Mouse (Mus musculus) gastrocnemius, adult 2 months (tissue): ENCODE measurements around the gene Nfe2l1. TPM values are rescaled to one million over a fixed set of nuclear protein-coding genes. Genes with fewer than 3 reads are reported as not detected.
"Not testable (repeated sequence)": the region's sequence is repeated elsewhere in the genome, so short reads cannot be mapped to it uniquely, and the experiment has no call there.

Experiments
- DNase-seq: peaks from one replicate; pipeline ENCODE4 v3.0.0; 2022
- H3K27ac ChIP-seq: fragments of 200-600 bp; 2 replicates; pipeline ENCODE4 v1.8.1; 2022; ENCODE audit warnings: mild to moderate bottlenecking
- H3K4me3 ChIP-seq: fragments of 200-600 bp; 2 replicates; pipeline ENCODE4 v1.8.1; 2022; ENCODE audit warnings: mild to moderate bottlenecking, moderate library complexity
- CTCF ChIP-seq: fragments of 200-600 bp; IDR thresholded peaks from 2 replicates; pipeline ENCODE4 v1.8.1; 2022; ENCODE audit warnings: antibody characterized with exemption, mild to moderate bottlenecking, moderate library complexity
- intact Hi-C: fragments of 180-260 bp; cut with DNase I; formaldehyde crosslinking; loops from one replicate; pipeline ENCODE4 v1.15.1; 2025
- total RNA-seq, 2 experiments: library from RNA; stranded (reverse); gene quantifications; 2 replicates each; pipeline ENCODE4 v1.2.3; 2021

Gene Nfe2l1
- total RNA-seq, 2 experiments from 2014 or later: 395 to 484 TPM

DNA sequence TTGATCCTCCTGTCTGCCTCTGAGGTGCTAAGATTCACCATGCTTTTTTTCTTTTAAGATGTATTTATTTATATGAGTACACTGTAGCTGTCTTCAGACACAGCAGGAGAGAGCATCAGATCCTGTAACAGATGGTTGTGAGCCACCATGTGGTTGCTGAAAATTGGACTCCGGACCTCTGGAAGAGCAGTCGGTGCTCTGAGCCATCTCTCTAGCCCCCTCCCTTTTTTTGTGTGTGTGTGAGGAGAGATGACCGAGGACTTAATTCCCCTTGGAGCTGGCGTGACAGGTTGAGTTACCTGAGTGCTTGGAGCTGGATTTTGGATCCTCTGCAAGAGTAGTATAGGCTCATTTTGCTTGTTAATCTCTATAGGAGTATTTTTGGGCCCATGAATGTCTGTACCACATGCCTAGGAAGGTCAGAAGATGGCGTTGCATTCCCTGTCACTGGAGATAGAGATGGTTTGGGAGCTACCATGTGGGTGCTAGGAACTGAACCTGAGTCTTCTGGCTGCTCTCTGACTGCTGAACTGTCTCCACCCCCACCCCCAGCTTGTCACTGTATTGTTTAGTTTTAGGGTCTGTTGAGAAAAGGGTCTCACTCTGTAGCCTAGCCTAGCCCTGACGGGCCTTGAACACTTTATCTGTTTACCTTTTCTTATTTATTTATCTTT is 20.1 kb downstream of the Nfe2l1 start:
- Histone ChIP-seq H3K4me3 (no peak overlapping the region), H3K27ac (no peak overlapping the region)
- intact Hi-C loops: no loop called here
- TF ChIP-seq CTCF: no peak
- DNase-seq: no peak

- Histone ChIP-seq H3K27ac (no peak overlapping the region), H3K4me3 (no peak overlapping the region)
- peak; percentile 28 for TF ChIP-seq CTCF
- intact Hi-C loops: no loop called here
- DNase-seq: no peak
Observed at GRCm38 (mm10) chr11:96808066-96808465, 21.7 kb downstream of the Nfe2l1 start.

DNA sequence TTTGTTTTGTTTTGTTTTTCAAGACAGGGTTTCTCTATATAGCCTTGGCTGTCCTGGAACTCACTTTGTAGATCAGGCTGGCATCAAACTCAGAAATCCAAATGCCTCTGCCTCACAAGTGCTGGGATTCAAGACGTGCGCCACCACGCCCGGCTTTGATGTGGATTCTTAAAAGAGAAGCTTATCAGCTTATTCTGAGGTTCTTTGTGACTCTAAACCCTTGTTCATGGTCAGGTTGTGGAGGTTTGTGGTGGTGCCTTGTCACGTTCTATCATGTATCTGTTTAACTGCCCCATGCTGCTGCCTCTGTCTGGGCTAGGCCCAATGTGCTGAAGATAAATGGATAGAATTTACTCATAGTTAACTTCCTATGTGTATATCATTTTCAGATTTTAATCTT is 24.2 kb downstream of the Nfe2l1 start:
- Histone ChIP-seq H3K27ac (no peak overlapping the region), H3K4me3 (no peak overlapping the region)
- no peak for TF ChIP-seq CTCF
- intact Hi-C loops: no loop called here
- DNase-seq: no peak

DNA sequence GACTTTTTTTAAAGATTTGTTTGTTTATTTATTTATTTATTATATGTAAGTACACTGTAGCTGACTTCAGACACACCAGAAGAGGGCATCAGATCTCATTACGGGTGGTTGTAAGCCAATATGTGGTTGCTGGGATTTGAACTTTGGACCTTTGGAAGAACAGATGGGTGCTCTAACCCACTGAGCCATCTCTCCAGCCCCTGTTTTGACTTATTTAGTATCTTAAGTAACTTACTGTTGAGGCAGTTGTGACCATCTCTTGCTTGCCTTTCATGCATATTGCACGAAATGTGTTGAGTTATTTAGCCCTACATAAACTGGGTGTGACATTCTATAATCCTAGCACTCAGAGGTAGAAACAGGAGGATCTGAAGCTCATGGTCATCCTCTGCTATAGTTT is 30.3 kb downstream of the Nfe2l1 start:
- no peak for TF ChIP-seq CTCF
- intact Hi-C loops: no loop called here

GRCm38 (mm10) chr11:96796586-96796985 is 33.2 kb downstream of the Nfe2l1 start:
- peak; percentile 33; the same call in 1 of the 2 replicates for TF ChIP-seq CTCF
- no peak overlapping the region for H3K27ac ChIP-seq
- DNase-seq: no peak
- no peak overlapping the region for H3K4me3 ChIP-seq
- intact Hi-C loops: no loop called here

More for the DNA sequence above, 30.3 kb downstream of the Nfe2l1 start:
- DNase-seq: no peak
- Histone ChIP-seq H3K27ac (no peak overlapping the region), H3K4me3 (no peak overlapping the region)

DNA sequence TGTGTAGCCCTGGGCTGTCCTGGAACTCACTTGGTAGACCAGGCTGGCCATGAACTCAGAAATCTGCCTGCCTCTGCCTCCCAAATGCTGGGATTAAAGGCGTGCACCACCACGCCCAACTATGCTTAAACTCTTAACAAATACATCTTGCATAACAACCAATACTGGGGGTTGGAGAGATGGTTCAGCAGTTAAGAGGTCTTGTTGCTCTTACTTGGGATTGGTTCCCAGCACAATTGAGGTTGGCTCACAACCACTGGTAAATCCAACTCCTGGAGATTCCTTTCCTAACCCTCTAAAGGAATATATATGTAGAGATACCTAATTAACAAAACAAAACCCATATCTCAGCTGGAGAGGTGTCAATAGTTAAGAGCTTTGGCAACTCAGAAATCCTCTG is 33.7 kb downstream of the Nfe2l1 start:
- Histone ChIP-seq H3K27ac (no peak overlapping the region), H3K4me3 (no peak overlapping the region)
- DNase-seq: no peak
- TF ChIP-seq CTCF: no peak
- intact Hi-C loops: no loop called here

DNA sequence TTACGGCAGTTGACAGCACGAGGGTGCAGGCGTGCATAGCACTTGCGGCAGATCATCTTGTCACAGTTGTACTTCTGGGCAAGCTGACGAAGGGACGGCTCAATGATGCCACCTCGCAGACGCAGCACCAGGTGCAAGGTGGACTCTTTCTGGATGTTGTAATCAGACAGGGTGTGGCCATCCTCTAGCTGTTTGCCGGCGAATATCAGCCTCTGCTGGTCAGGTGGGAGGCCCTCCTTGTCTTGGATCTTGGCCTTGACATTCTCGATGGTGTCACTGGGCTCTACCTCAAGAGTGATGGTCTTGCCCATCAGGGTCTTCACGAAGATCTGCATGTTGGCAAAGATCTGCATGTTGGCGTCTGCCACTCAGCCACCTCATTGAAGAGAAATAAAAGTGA is 34.3 kb downstream of the Nfe2l1 start:
- TF ChIP-seq CTCF: no peak
- Histone ChIP-seq H3K4me3 (no peak overlapping the region), H3K27ac (no peak overlapping the region)
- no peak for DNase-seq
- intact Hi-C loops: no loop called here

DNA sequence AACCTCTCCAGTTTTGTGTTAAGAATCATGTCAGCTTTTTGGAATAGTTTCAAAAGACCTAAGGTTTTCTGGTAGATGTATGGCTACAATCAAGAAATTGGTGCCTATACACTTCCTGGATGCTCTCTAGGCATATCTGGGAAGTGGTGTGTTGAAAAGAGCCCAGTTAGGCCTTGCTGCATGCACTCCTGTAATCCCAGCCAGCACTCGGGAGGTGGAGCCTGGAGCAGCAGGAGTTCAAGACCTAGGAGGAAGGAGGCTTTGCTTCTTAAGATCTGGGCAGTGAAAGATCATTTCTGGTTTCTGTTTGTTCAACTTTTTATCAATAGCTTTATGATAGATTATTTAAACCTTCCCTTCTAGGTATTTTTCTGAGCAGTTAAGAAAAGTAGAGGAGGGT is 39.1 kb downstream of the Nfe2l1 start:
- H3K27ac ChIP-seq: no peak overlapping the region
- no peak for TF ChIP-seq CTCF
- DNase-seq: no peak
- no peak overlapping the region for H3K4me3 ChIP-seq
- intact Hi-C loops: no loop called here

DNA sequence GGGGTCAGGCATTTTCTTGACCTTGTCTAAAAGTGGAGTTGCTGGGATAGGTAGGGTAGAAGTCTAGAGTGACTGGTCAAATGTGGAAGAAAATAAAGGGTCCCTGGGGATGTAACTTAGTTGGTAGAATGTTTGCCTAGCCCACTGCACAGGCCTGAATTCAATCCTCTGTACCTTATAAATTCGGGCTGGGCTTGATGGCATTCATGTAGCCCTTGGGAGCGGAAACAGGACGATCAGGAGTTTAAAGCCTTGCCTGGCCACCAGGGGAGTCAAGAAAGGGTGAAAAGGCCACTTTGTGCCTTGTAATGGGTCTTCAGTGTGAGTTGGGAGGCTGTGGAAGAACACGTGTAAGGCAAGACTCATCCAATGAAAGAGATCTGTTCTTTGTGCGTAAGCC is 39.8 kb downstream of the Nfe2l1 start:
- intact Hi-C loops: loop anchor here (1.0 to 5.0 kb wide), 2 partner anchors 13 to 32 kb away; partner anchors contain the start of gene Snx11
- no peak for TF ChIP-seq CTCF
- DNase-seq: no peak
- Histone ChIP-seq H3K4me3 (peak overlapping the region; percentile 83), H3K27ac (peak overlapping the region; percentile 12; the same call in 1 of the 2 replicates)

DNA sequence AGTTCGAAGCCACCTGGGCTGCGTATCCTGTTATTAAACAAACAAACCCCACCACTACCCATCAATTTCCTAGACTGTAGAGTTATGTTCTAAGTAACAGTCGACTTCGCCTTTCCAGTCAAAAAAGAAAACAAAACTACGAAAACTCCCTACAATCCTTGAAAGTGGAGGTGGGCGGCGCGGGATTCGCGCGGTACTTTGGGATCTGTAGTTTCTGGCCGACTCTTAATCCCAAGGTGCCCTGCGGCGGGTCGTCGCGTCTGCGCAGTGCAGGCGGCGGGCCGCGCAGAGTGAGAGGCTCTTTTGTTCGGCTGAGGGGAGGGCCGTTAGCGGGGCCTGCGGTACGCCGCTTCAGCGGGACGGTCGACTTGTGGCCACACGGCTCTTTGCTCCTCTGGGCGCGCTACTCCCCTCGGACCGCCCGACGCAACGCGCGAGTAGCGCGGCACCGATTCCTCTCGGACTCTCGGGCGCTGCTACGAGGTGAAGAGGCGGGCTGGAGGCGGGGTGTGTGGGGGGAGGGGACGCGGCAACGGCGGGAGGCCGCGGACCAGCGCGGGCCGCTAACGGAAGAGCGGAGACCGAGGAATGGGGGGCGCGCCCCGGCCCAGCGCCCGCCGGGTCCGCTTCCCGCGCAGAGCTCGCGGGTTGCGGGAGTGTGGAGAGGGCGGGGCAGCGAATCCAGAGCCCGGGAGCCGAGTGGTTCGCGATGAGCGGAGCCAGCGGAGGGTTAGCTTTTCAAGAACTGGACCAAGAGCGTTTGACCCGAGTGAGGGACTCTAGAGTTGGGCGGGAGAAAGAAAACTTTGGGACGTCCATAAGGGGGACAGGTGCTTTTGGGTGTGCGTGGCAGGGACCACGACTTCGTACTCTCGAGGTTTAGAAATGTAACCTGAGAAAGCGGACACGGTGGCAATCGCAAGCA is 40.6 kb downstream of the Nfe2l1 start, which contains the start of gene Cbx1:
Cbx1 (plus strand) TSS at position 257 of the 925 bp plus-strand sequence.
- Histone ChIP-seq H3K4me3 (peak within 1 kb of the TSS; percentile 83), H3K27ac (peak within 1 kb of the TSS; percentile 95)
- TF ChIP-seq CTCF: no peak
- intact Hi-C loops: loop anchor here (1.0 to 5.0 kb wide), 2 partner anchors 12 to 33 kb away; partner anchors contain the start of gene Snx11
- peak; percentile 94 for DNase-seq

GRCm38 (mm10) chr11:96786731-96787450 is 42.9 kb downstream of the Nfe2l1 start:
- intact Hi-C loops: loop anchor here (5.0 kb wide), 1 partner anchor 35 kb away; no protein-coding TSS in a partner anchor
- H3K4me3 ChIP-seq: no peak overlapping the region
- no peak for TF ChIP-seq CTCF
- no peak for DNase-seq
- no peak overlapping the region for H3K27ac ChIP-seq

- not testable (repeated sequence) for H3K4me3 ChIP-seq, H3K27ac ChIP-seq
- DNase-seq: peak; percentile 71
- TF ChIP-seq CTCF: peak; percentile 74
- intact Hi-C loops: loop anchor here (5.0 kb wide), 1 partner anchor 37 kb away; no protein-coding TSS in a partner anchor
Observed at GRCm38 (mm10) chr11:96784847-96785246, 44.9 kb downstream of the Nfe2l1 start.

DNA sequence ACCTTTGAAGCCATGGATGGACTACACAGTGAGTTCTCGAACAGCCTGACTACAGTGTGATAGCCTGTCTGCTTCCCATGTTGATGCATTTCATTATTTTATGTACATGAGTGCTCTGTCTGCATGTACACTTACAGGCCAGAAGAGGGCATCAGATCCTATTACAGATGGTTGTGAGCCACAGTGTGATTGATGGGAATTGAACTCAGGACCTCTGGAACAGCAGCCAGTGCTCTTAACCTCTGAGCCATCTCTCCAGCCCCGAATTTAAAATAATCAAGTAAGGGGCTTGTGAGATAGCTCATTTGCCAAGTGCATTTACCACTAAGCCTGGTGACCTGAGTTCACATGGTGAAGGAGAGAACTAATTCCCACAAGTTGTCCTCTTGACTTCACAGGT is 48.3 kb downstream of the Nfe2l1 start:
- no peak overlapping the region for H3K4me3 ChIP-seq
- DNase-seq: no peak
- intact Hi-C loops: no loop called here
- TF ChIP-seq CTCF: peak; percentile 50
- H3K27ac ChIP-seq: no peak overlapping the region
